Mouse (Mus musculus): ENCODE results near the gene Ccne1.
"Not testable (repeated sequence)": the region's sequence is repeated elsewhere in the genome, so short reads cannot be mapped to it uniquely, and the experiment has no call there.

Ccne1 gene

GRCm38 (mm10) chr7:38107371-38108259 lies at the start of gene Ccne1:
Ccne1 (minus strand) TSS chr7:38107534.
- DNase-seq (ENCODE audit: low read depth, low spot score) = peak; percentile 90

GRCm38 (mm10) chr7:38155829-38156228 lies 48.5 kb upstream of the Ccne1 start:
- DNase-seq (ENCODE audit: low read depth, low spot score) = no peak

GRCm38 (mm10) chr7:38152571-38152970 lies 45.2 kb upstream of the Ccne1 start:
- peak; percentile 63 for DNase-seq (ENCODE audit: low read depth, low spot score)

GRCm38 (mm10) chr7:38151706-38152312 lies 44.5 kb upstream of the Ccne1 start:
- DNase-seq (ENCODE audit: low read depth, low spot score) = no peak

GRCm38 (mm10) chr7:38147477-38147876 lies 40.1 kb upstream of the Ccne1 start:
- peak; percentile 31 for DNase-seq (ENCODE audit: low read depth, low spot score)

GRCm38 (mm10) chr7:38141747-38142545 lies 34.6 kb upstream of the Ccne1 start:
- DNase-seq (ENCODE audit: low read depth, low spot score) = peak; percentile 90

GRCm38 (mm10) chr7:38140324-38140723 lies 33.0 kb upstream of the Ccne1 start:
- DNase-seq (ENCODE audit: low read depth, low spot score) = no peak

- DNase-seq (ENCODE audit: low read depth, low spot score) = no peak
Measured at GRCm38 (mm10) chr7:38134471-38134870, 27.1 kb upstream of the Ccne1 start.

GRCm38 (mm10) chr7:38131186-38131585 lies 23.9 kb upstream of the Ccne1 start:
- DNase-seq (ENCODE audit: low read depth, low spot score) = peak; percentile 78

- peak; percentile 32 for DNase-seq (ENCODE audit: low read depth, low spot score)
Measured at GRCm38 (mm10) chr7:38129986-38130729, 22.8 kb upstream of the Ccne1 start.

- DNase-seq (ENCODE audit: low read depth, low spot score) = no peak
Measured at GRCm38 (mm10) chr7:38129491-38129890, 22.2 kb upstream of the Ccne1 start.

- DNase-seq (ENCODE audit: low read depth, low spot score) = not testable (repeated sequence)
Measured at GRCm38 (mm10) chr7:38128256-38128655, 20.9 kb upstream of the Ccne1 start.

GRCm38 (mm10) chr7:38125565-38126159 lies 18.3 kb upstream of the Ccne1 start:
- DNase-seq (ENCODE audit: low read depth, low spot score) = no peak

GRCm38 (mm10) chr7:38124164-38124563 lies 16.8 kb upstream of the Ccne1 start:
- not testable (repeated sequence) for DNase-seq (ENCODE audit: low read depth, low spot score)

GRCm38 (mm10) chr7:38118594-38118993 lies 11.3 kb upstream of the Ccne1 start:
- DNase-seq (ENCODE audit: low read depth, low spot score) = peak; percentile 84

GRCm38 (mm10) chr7:38112451-38112850 lies 5.1 kb upstream of the Ccne1 start:
- DNase-seq (ENCODE audit: low read depth, low spot score) = no peak

- DNase-seq (ENCODE audit: low read depth, low spot score) = peak; percentile 99
Measured at GRCm38 (mm10) chr7:38111996-38112395, 4.7 kb upstream of the Ccne1 start.

GRCm38 (mm10) chr7:38108260-38108632 lies 912 bp upstream of the Ccne1 start:
- DNase-seq (ENCODE audit: low read depth, low spot score) = peak; percentile 91

- DNase-seq (ENCODE audit: low read depth, low spot score) = peak; percentile 41
Measured at GRCm38 (mm10) chr7:38106711-38107311, 523 bp downstream of the Ccne1 start.

GRCm38 (mm10) chr7:38105379-38105778 lies 2.0 kb downstream of the Ccne1 start:
- DNase-seq (ENCODE audit: low read depth, low spot score) = no peak

GRCm38 (mm10) chr7:38104097-38104496 lies 3.2 kb downstream of the Ccne1 start:
- no peak for DNase-seq (ENCODE audit: low read depth, low spot score)

Data from R1 (cell line).